In the genomic region with DNA sequence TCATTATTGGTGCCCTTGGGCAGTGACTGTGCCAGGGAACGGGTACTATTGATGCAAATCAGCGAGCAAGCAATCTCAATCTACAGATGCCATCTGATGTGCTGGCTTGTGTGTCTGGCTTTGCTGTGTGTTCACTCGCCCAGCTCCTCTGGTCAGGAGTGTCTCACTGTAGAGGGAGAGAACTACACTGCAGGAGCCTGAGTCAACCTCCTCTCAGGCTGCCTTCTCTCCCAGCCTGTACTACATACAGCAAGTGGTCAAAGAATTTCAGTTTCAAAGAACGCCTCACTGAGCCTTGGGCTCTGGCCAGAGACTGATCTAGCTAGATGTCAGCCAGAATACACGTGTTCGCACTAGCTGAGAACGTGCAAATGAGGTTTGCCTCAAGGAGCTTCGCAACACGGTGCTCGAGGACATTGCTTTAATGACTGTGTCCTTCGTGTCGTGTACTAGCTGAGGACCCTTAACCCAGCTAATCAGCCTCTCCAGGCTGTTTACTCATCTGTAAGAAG, we compare ENCODE assay signal across 9 mouse cellular contexts.
"Had no signal": no experiment of that assay in that cellular context is flagged by ENCODE, and none has a peak within 500 bp of the region (broad histone marks: within the 10 kb centered on the region; RNA-seq: fewer than 3 reads in every experiment).

No protein-coding gene starts in this region.

- H3K27me3 ChIP-seq: limb, embryonic 15.5 days had no signal

- ATAC-seq: midbrain, embryonic 16.5 days had no signal

- H3K27ac ChIP-seq: left cerebral cortex, adult 2 months; limb, embryonic 15.5 days; liver, embryonic 14.5 days; midbrain, embryonic 12.5 days; stomach, postnatal 0 days had no signal

- DNase-seq: kidney, postnatal 14 days; lung, adult 18-20 months; thymus, postnatal 4 days had no signal

- H3K9me3 ChIP-seq: limb, embryonic 15.5 days; midbrain, embryonic 12.5 days had no signal

- H3K4me2 ChIP-seq: limb, embryonic 15.5 days; midbrain, embryonic 12.5 days had no signal

- H3K4me3 ChIP-seq: left cerebral cortex, adult 2 months; limb, embryonic 15.5 days; midbrain, embryonic 12.5 days had no signal

- H3K9ac ChIP-seq: limb, embryonic 15.5 days; liver, embryonic 14.5 days; midbrain, embryonic 12.5 days had no signal
